Mouse (Mus musculus) spleen, postnatal 4 days (tissue): Measurements from ENCODE around the gene Lrr1.

Experiments used
- DNase-seq, 2 experiments: peaks; one replicate each; pipeline ENCODE4 v3.0.0; 2022; ENCODE audit warnings: low spot score in 2 of 2

Lrr1 gene

GRCm38 (mm10) chr12:69197378-69198163, 29.0 kb downstream of the Lrr1 start:
- peak; percentile 58 to 81 for DNase-seq

GRCm38 (mm10) chr12:69198164-69198535, 29.5 kb downstream of the Lrr1 start, which contains the start of gene Dnaaf2:
Gene Dnaaf2, minus strand, starts transcription at chr12:69198429.
- peak in 1 of 2 experiments; percentile 65 for DNase-seq

- no peak for DNase-seq
These were observed 30.4 kb downstream of the Lrr1 start for GRCm38 (mm10) chr12:69198985-69199384.

DNA sequence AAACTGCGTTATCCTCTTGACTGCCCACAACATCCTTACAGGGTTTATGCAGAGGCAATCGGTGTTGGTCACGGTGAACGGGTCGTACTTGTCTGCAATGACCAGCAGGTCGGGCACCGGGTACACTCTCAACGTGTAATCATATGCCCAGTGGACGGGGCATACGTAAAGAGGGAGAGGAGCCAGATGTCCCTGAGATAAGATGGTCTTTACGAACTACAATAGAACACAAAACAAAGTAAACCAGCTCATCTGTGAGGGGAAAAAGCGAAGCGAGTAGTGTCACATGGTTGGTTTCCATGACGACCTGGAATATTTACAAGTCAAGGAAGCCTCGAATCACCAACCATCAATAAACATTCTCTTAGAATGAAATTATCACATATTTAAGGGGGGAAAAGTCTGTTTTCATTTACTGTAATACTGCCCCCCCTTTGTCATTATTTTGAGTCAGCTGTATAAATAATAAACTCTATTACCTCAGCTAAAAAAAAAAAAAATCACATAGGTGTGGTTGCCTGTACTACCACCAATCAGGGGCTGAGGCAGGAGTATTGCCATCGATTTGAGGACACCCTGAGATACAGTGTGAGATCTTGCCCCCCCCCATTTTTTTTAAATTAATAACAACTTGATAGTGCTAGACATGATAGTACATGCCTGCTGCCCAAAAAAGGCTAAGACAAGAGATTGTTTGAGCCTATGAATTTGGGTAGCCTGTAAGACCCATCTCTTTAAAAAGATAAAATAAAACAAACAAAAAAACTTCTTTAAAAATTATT, 35.6 kb downstream of the Lrr1 start, which contains the start of gene Gm49384:
Gene Gm49384 (minus strand): TSS at position 216 of the 782 bp plus-strand sequence.
- no peak for DNase-seq

DNA sequence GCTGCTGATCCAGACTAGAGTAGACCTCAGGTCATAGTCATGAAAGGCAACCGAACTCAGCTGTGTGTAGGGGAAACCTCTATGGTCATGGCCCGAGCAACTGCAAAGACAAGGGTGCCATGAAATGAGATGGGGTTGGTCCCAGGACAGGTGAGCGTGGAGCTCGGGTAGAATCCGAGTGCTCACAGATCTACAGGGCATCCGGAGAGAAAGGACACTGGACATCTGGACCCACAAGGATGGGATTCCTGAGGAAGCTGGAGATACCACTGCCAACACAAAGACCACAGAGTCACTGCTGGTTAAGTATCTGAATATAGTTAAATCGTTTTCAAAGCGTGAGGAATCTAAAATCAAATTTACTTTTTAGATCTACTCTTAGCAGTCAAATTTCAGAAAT, 38.8 kb downstream of the Lrr1 start:
- DNase-seq = no peak

- no peak for DNase-seq
These were observed 39.3 kb downstream of the Lrr1 start for GRCm38 (mm10) chr12:69207926-69208325.

- DNase-seq = no peak
These were observed 39.9 kb downstream of the Lrr1 start for GRCm38 (mm10) chr12:69208520-69208919.

- DNase-seq = no peak
These were observed 41.7 kb downstream of the Lrr1 start for GRCm38 (mm10) chr12:69210056-69210979.

- no peak for DNase-seq
These were observed 42.4 kb downstream of the Lrr1 start for GRCm38 (mm10) chr12:69211057-69211456.

DNA sequence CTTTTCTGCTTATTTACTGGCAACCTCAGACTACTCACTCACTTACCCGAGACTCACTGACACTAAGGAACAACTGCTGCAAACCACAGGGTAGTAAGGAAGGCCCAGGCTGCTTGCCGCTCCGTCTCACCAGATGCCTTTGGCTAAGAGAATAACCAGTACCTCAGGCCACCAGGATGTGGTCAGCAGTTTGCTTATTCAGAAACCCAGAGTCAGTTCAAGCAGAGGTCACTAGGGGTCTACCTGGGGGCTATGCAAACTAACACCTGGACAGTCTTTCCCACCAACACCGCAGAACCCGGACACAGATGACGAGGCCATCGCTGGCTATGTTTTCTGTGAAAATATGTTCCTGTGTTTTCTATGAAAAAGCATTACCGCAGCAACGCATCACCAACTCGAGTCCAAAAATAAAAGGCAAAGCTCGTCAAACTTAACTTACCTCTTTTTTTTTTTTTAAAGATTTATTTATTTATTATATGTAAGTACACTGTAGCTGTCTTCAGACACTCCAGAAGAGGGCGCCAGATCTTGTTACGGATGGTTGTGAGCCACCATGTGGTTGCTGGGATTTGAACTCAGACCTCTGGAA, 44.7 kb downstream of the Lrr1 start:
- no peak for DNase-seq

GRCm38 (mm10) chr12:69214393-69214792, 45.8 kb downstream of the Lrr1 start:
- DNase-seq = no peak

DNA sequence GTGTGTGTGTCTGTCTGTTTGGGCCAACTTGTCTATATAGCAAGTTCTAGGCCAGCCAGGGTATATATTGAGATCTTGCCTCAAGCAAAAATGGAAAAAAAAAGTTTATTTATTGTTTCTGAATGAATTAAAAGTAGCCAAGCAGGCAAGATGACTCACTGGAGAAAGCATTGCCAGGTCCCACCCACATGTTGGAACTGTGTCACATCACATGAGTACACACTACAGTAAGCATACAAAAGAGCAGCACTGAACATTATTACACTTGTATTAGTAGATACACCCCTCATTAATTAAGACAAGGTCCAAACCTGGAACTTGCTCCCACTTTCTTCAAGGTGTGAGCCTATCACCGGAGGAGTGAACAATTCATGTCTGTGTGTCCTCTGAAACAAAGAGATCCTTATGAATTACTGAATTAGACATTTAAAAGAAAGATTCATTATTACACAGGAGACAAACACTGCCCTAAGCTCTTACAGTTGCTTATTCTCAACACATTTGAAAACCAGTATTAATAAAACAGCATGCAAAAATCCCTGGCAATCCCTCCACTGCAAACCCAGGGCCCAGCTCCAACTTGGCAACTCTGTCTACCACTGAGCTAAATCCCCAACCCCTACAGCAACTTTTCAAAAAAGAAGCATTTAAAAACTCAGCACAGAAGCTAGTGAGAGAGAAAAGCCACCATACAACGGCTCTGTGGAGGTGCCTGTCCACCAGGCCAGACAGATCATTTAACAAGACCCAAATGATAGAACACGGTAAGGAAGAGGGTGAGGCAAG, 46.6 kb downstream of the Lrr1 start:
- DNase-seq = no peak

GRCm38 (mm10) chr12:69216587-69216986, 48.0 kb downstream of the Lrr1 start:
- no peak for DNase-seq

DNA sequence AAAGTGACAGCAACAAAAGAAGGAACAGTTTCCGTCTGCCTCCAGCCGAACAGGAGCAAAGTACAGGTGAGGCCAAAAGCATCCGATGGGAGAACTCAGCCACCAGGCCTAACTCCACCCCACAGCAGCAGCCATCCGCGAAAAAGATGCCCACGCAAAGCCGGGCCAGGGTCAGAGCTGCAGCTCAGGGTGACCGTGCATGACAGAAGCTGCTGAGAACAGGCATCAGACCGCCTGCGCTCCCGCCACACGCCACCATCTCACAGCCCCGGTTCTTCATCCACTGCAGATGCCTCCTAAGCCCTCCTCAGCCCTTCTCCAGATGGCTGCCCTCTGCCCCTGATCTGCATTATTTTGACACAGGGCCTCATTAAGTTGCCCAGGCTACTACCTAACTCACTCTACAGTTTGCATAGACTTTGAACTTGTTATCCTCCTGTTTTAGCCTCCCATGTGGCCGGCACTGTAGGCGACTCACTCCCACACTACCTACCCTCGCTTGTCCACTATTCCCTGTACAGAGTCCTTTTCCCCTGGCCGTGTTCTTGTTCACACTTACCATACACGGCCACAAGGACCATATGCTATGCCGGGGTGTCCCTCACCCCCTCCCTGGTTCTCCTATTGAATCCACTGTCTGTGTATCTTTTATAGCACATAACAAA, 52.1 kb downstream of the Lrr1 start:
- no peak for DNase-seq

DNA sequence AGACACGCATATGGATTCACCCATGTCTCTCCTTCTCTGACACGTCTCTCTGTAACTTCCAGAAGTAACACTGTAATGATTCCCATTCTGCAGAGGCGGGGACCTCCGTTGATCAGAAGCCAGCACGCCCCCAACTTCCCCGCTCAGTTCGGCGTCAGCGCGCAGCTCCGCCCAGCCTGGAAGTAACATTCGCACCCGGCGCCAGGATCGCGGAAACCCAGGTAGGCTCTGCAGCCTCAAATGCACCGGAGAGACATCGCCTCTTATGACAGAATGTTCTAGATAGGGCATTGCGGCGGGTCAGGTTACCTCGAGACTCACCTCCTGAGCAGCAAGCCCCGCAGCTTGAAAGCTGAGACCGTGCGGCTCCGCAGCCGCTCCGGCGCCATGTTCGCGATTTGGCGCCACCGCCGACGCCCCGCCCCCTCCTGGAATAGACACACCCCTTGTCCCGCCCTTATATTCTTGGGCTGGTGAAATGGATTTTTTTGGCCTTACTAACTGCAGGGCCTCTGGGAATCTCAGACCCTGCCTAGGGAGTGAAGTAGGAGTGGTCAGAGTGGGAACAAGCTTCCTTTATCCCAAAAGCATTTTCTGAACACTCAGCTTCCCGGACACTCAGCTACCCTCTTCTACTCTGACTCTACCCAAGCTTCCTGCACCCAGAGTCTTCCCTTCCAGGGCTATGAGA, 59.3 kb downstream of the Lrr1 start, which contains the start of gene Pole2:
Gene Pole2 (minus strand): TSS at position 420 of the 691 bp plus-strand sequence.
- peak; percentile 89 to 96 for DNase-seq
